Mouse (Mus musculus): ENCODE results near the gene Mpp5.

Mpp5 gene

DNA sequence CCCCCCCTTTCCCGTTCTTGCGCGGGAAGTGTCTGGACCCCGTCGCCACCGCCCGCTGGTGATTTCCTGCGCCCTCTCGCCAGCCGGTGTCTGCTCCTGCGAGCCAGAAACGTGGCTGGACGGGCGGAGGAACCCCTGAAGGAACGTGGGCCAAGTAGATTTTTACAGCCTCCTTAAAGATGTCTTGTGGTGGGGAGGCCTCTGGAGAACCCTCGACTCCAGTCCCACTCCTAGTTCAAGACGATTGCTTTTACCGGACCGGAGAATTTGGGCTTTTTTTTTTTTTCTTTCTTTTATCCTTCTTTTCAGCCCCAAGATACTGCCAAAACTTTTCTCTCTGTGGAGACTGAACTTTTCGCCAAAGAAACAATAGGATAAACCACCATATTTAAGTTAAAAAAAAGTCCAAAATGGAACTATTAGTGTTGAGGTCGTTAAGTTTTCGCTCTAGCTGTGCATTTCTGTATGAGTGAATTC lies 113.6 kb downstream of the Mpp5 start:
- H3K36me3 ChIP-seq (ENCODE audit: insufficient read depth, low read length): peaks cover 45% of the 10 kb centered on the region
- no peak for TF ChIP-seq NANOG (IDR thresholded peaks at IDR 0.05; ENCODE audit: borderline replicate concordance, low read length)
- TF ChIP-seq CTCF (conservative IDR thresholded peaks at IDR 0.05; ENCODE audit: low read length): no peak
- TF ChIP-seq POU5F1 (IDR thresholded peaks at IDR 0.05; ENCODE audit: borderline replicate concordance, low read length): no peak
- H3K9me3 ChIP-seq (ENCODE audit: low read length): no peaks in the 10 kb centered on the region
- H3K4me1 ChIP-seq (replicated peaks; ENCODE audit: low read depth, low read length): peaks cover 66% of the 10 kb centered on the region
- peak overlapping the region; percentile 96 for H3K4me3 ChIP-seq (replicated peaks; ENCODE audit: low read length)
- no peaks in the 10 kb centered on the region for H3K27me3 ChIP-seq (ENCODE audit: insufficient read depth, low read length)

DNA sequence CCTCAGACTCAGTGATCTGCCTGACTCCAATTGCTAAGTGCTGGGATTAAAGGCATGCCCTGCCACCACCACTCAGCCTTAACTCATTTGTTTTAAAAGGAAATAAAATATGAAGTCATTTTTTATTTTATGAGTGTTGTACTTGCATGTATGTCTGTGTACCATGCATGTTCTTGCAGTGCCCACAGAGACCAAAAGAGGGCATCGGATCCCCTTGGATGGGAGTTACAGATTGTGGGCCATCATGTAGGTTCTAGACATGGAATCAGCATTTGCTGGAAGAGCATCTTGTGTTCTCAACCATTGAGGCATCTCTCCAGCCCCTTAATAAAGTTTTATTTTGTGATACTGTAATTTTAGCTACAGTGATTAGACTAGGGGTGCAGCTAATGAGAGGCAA lies 116.7 kb downstream of the Mpp5 start:
- Histone ChIP-seq H3K4me3 (replicated peaks; ENCODE audit: low read length) (no peak overlapping the region), H3K4me1 (replicated peaks; ENCODE audit: low read depth, low read length) (peaks cover 39% of the 10 kb centered on the region), H3K36me3 (ENCODE audit: insufficient read depth, low read length) (peaks cover 65% of the 10 kb centered on the region), H3K27me3 (ENCODE audit: insufficient read depth, low read length) (no peaks in the 10 kb centered on the region), H3K9me3 (ENCODE audit: low read length) (no peaks in the 10 kb centered on the region)
- TF ChIP-seq POU5F1 (IDR thresholded peaks at IDR 0.05; ENCODE audit: borderline replicate concordance, low read length) (no peak), CTCF (conservative IDR thresholded peaks at IDR 0.05; ENCODE audit: low read length) (peak; percentile 62)

DNA sequence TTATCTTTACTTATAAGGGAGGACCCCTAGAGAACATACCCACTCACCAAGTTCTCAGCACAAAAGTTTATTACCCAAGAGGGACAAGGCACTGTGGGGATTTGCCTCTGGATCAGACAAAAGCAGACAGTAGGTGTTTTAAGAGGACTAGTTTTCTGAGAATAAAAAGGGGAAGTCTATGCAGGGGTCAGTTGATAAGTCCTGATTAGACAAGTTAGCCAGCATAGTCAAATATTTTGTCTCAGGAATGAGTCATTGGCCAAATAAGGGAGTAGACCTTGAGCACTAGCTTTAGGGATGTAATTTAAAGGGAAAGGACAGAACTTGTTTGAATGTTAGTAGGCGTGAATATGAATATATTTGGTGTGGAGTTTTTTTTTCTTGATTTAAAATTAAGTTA lies 119.4 kb downstream of the Mpp5 start:
- H3K36me3 ChIP-seq (ENCODE audit: insufficient read depth, low read length): peaks cover 85% of the 10 kb centered on the region
- peaks cover 40% of the 10 kb centered on the region for H3K4me1 ChIP-seq (replicated peaks; ENCODE audit: low read depth, low read length)
- no peaks in the 10 kb centered on the region for H3K27me3 ChIP-seq (ENCODE audit: insufficient read depth, low read length)
- TF ChIP-seq POU5F1 (IDR thresholded peaks at IDR 0.05; ENCODE audit: borderline replicate concordance, low read length) (no peak), NANOG (IDR thresholded peaks at IDR 0.05; ENCODE audit: borderline replicate concordance, low read length) (no peak), CTCF (conservative IDR thresholded peaks at IDR 0.05; ENCODE audit: low read length) (no peak)
- H3K4me3 ChIP-seq (replicated peaks; ENCODE audit: low read length): no peak overlapping the region
- H3K9me3 ChIP-seq (ENCODE audit: low read length): no peaks in the 10 kb centered on the region

DNA sequence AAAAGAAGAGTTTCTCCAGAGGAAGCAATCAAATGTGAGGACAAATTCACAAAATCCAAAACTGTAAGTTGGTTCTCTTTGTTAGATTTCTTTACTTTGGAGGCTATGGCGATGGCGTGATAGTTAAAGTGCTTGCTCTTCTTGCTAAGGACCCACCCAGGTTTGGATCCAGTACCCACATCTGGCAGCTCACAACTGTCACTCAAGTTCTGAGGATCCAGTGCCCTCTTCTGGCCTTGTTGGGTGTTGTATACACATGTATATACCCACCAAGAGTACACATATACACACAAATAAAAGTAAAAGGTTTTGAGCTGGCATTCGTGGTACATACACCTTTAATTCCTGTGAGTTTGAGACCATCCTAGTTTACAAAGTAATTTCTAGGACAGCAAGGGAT lies 125.9 kb downstream of the Mpp5 start:
- Histone ChIP-seq H3K4me3 (replicated peaks; ENCODE audit: low read length) (no peak overlapping the region), H3K36me3 (ENCODE audit: insufficient read depth, low read length) (peaks cover 89% of the 10 kb centered on the region), H3K27me3 (ENCODE audit: insufficient read depth, low read length) (no peaks in the 10 kb centered on the region), H3K4me1 (replicated peaks; ENCODE audit: low read depth, low read length) (peaks cover 10% of the 10 kb centered on the region), H3K9me3 (ENCODE audit: low read length) (no peaks in the 10 kb centered on the region)
- TF ChIP-seq POU5F1 (IDR thresholded peaks at IDR 0.05; ENCODE audit: borderline replicate concordance, low read length) (no peak), NANOG (IDR thresholded peaks at IDR 0.05; ENCODE audit: borderline replicate concordance, low read length) (no peak), CTCF (conservative IDR thresholded peaks at IDR 0.05; ENCODE audit: low read length) (no peak)

DNA sequence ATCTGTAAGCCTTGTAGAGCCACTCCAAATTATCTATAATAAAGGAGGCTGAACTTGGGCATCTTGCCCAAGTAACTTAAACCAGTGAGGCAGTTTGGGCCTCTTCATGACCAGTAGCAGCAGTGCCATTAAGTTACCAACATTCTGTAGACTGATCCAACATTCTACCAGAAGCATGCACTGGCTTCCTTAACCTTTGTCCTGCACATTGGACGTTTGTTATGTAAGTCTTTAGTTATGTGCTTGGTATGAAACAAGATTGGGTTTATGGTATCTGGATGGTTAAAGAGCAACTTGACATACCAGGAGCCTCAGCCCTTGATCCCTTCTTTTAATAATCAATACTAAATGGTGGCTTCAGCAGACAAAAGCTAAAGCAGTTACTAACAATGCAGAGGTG lies 141.4 kb downstream of the Mpp5 start:
- H3K4me1 ChIP-seq (replicated peaks; ENCODE audit: low read depth, low read length): no peaks in the 10 kb centered on the region
- H3K36me3 ChIP-seq (ENCODE audit: insufficient read depth, low read length): peaks cover 30% of the 10 kb centered on the region
- no peaks in the 10 kb centered on the region for H3K9me3 ChIP-seq (ENCODE audit: low read length)
- TF ChIP-seq NANOG (IDR thresholded peaks at IDR 0.05; ENCODE audit: borderline replicate concordance, low read length) (no peak), POU5F1 (IDR thresholded peaks at IDR 0.05; ENCODE audit: borderline replicate concordance, low read length) (no peak), CTCF (conservative IDR thresholded peaks at IDR 0.05; ENCODE audit: low read length) (no peak)
- H3K27me3 ChIP-seq (ENCODE audit: insufficient read depth, low read length): peaks cover 3% of the 10 kb centered on the region; the same call in 1 of the 2 replicates
- H3K4me3 ChIP-seq (replicated peaks; ENCODE audit: low read length): no peak overlapping the region

Data from E14TG2a.4 (cell line).